Mouse (Mus musculus): ENCODE results near the gene Gh.

GRCm38 (mm10) chr11:106305348-106306064, 3.8 kb upstream of the Gh start:
- TF ChIP-seq CTCF (IDR thresholded peaks at IDR 0.05; ENCODE audit: low read depth) (no peak), EP300 (optimal IDR thresholded peaks at IDR 0.05) (no peak)

Data from stomach, postnatal 0 days (tissue).